Mouse (Mus musculus): ENCODE data around the gene Gm20696. TPM values are rescaled to one million over a fixed set of nuclear protein-coding genes. Genes with fewer than 3 reads are reported as not detected.

Gene Gm20696
- total RNA-seq, 1 experiment, result 0.58 TPM

GRCm38 (mm10) chr6:99330169-99330568 lies 336.4 kb downstream of the Gm20696 start:
- DNase-seq (ENCODE audit: low read depth, low spot score), result no peak
- in situ Hi-C loops (cut with MboI; ENCODE audit: low sequenced_read_pairs in 2 of 2, unreplicated experiment in 2 of 2), result no loop called here
- Histone ChIP-seq H3K4me1 (ENCODE audit: control insufficient read depth in 2 of 2, insufficient read depth in 2 of 2, low read length in 2 of 2, poor library complexity in 1 of 2) (no peaks in the 10 kb centered on the region), H3K9ac (ENCODE audit: insufficient read depth, low read depth, low read length, poor library complexity, severe bottlenecking) (no peak overlapping the region), H3K9me3 (ENCODE audit: control insufficient read depth, insufficient read depth, low read depth, low read length) (no peaks in the 10 kb centered on the region), H3K36me3 (ENCODE audit: control insufficient read depth, insufficient read depth, low read length, poor library complexity, severe bottlenecking) (no peaks in the 10 kb centered on the region), H3K27ac (ENCODE audit: insufficient read depth, low read depth, low read length, poor library complexity, severe bottlenecking) (no peak overlapping the region), H3K4me3 (ENCODE audit: insufficient read depth in 1 of 2, low read depth in 1 of 2, low read length in 2 of 2, poor library complexity in 1 of 2, severe bottlenecking in 1 of 2) (no peak overlapping the region)
- TF ChIP-seq HCFC1 (IDR thresholded peaks at IDR 0.05; ENCODE audit: borderline replicate concordance, insufficient read depth, low read length), result no peak
- no peak for TF ChIP-seq MAFK (IDR thresholded peaks at IDR 0.05; ENCODE audit: insufficient read depth, low read depth, low read length)
- TF ChIP-seq CHD2 (IDR thresholded peaks at IDR 0.05; ENCODE audit: low read depth, low read length), result no peak
- no peak for TF ChIP-seq ZNF384 (IDR thresholded peaks at IDR 0.05; ENCODE audit: low read depth, low read length)
- no peak for TF ChIP-seq ZC3H11A (IDR thresholded peaks at IDR 0.05; ENCODE audit: borderline replicate concordance, low read depth, low read length)

GRCm38 (mm10) chr6:99328634-99329033 lies 338.0 kb downstream of the Gm20696 start:
- Histone ChIP-seq H3K27ac (ENCODE audit: insufficient read depth, low read depth, low read length, poor library complexity, severe bottlenecking) (no peak overlapping the region), H3K9me3 (ENCODE audit: control insufficient read depth, insufficient read depth, low read depth, low read length) (no peaks in the 10 kb centered on the region), H3K9ac (ENCODE audit: insufficient read depth, low read depth, low read length, poor library complexity, severe bottlenecking) (no peak overlapping the region), H3K36me3 (ENCODE audit: control insufficient read depth, insufficient read depth, low read length, poor library complexity, severe bottlenecking) (no peaks in the 10 kb centered on the region), H3K4me3 (ENCODE audit: insufficient read depth in 1 of 2, low read depth in 1 of 2, low read length in 2 of 2, poor library complexity in 1 of 2, severe bottlenecking in 1 of 2) (no peak overlapping the region), H3K4me1 (ENCODE audit: control insufficient read depth in 2 of 2, insufficient read depth in 2 of 2, low read length in 2 of 2, poor library complexity in 1 of 2) (no peaks in the 10 kb centered on the region)
- TF ChIP-seq ZC3H11A (IDR thresholded peaks at IDR 0.05; ENCODE audit: borderline replicate concordance, low read depth, low read length) (no peak), ZNF384 (IDR thresholded peaks at IDR 0.05; ENCODE audit: low read depth, low read length) (no peak), HCFC1 (IDR thresholded peaks at IDR 0.05; ENCODE audit: borderline replicate concordance, insufficient read depth, low read length) (no peak), CHD2 (IDR thresholded peaks at IDR 0.05; ENCODE audit: low read depth, low read length) (no peak), MAFK (IDR thresholded peaks at IDR 0.05; ENCODE audit: insufficient read depth, low read depth, low read length) (no peak)
- no peak for DNase-seq (ENCODE audit: low read depth, low spot score)
- in situ Hi-C loops (cut with MboI; ENCODE audit: low sequenced_read_pairs in 2 of 2, unreplicated experiment in 2 of 2), result no loop called here

- no peaks in the 10 kb centered on the region for H3K36me3 ChIP-seq (ENCODE audit: control insufficient read depth, insufficient read depth, low read length, poor library complexity, severe bottlenecking)
- no peak overlapping the region for H3K27ac ChIP-seq (ENCODE audit: insufficient read depth, low read depth, low read length, poor library complexity, severe bottlenecking)
- no peaks in the 10 kb centered on the region for H3K9me3 ChIP-seq (ENCODE audit: control insufficient read depth, insufficient read depth, low read depth, low read length)
- no peaks in the 10 kb centered on the region for H3K4me1 ChIP-seq (ENCODE audit: control insufficient read depth in 2 of 2, insufficient read depth in 2 of 2, low read length in 2 of 2, poor library complexity in 1 of 2)
- DNase-seq (ENCODE audit: low read depth, low spot score), result no peak
- TF ChIP-seq ZC3H11A (IDR thresholded peaks at IDR 0.05; ENCODE audit: borderline replicate concordance, low read depth, low read length), result no peak
- no peak for TF ChIP-seq MAFK (IDR thresholded peaks at IDR 0.05; ENCODE audit: insufficient read depth, low read depth, low read length)
- no peak for TF ChIP-seq HCFC1 (IDR thresholded peaks at IDR 0.05; ENCODE audit: borderline replicate concordance, insufficient read depth, low read length)
- TF ChIP-seq ZNF384 (IDR thresholded peaks at IDR 0.05; ENCODE audit: low read depth, low read length), result no peak
- no peak for TF ChIP-seq CHD2 (IDR thresholded peaks at IDR 0.05; ENCODE audit: low read depth, low read length)
- in situ Hi-C loops (cut with MboI; ENCODE audit: low sequenced_read_pairs in 2 of 2, unreplicated experiment in 2 of 2), result no loop called here
- no peak overlapping the region for H3K9ac ChIP-seq (ENCODE audit: insufficient read depth, low read depth, low read length, poor library complexity, severe bottlenecking)
- no peak overlapping the region for H3K4me3 ChIP-seq (ENCODE audit: insufficient read depth in 1 of 2, low read depth in 1 of 2, low read length in 2 of 2, poor library complexity in 1 of 2, severe bottlenecking in 1 of 2)
Measured at GRCm38 (mm10) chr6:99328146-99328545, 338.5 kb downstream of the Gm20696 start.

GRCm38 (mm10) chr6:99327721-99328120 lies 338.9 kb downstream of the Gm20696 start:
- Histone ChIP-seq H3K9me3 (ENCODE audit: control insufficient read depth, insufficient read depth, low read depth, low read length) (no peaks in the 10 kb centered on the region), H3K36me3 (ENCODE audit: control insufficient read depth, insufficient read depth, low read length, poor library complexity, severe bottlenecking) (no peaks in the 10 kb centered on the region), H3K4me3 (ENCODE audit: insufficient read depth in 1 of 2, low read depth in 1 of 2, low read length in 2 of 2, poor library complexity in 1 of 2, severe bottlenecking in 1 of 2) (no peak overlapping the region), H3K9ac (ENCODE audit: insufficient read depth, low read depth, low read length, poor library complexity, severe bottlenecking) (no peak overlapping the region), H3K4me1 (ENCODE audit: control insufficient read depth in 2 of 2, insufficient read depth in 2 of 2, low read length in 2 of 2, poor library complexity in 1 of 2) (no peaks in the 10 kb centered on the region), H3K27ac (ENCODE audit: insufficient read depth, low read depth, low read length, poor library complexity, severe bottlenecking) (no peak overlapping the region)
- DNase-seq (ENCODE audit: low read depth, low spot score), result no peak
- TF ChIP-seq MAFK (IDR thresholded peaks at IDR 0.05; ENCODE audit: insufficient read depth, low read depth, low read length), result no peak
- TF ChIP-seq ZC3H11A (IDR thresholded peaks at IDR 0.05; ENCODE audit: borderline replicate concordance, low read depth, low read length), result no peak
- TF ChIP-seq HCFC1 (IDR thresholded peaks at IDR 0.05; ENCODE audit: borderline replicate concordance, insufficient read depth, low read length), result no peak
- no peak for TF ChIP-seq CHD2 (IDR thresholded peaks at IDR 0.05; ENCODE audit: low read depth, low read length)
- in situ Hi-C loops (cut with MboI; ENCODE audit: low sequenced_read_pairs in 2 of 2, unreplicated experiment in 2 of 2), result no loop called here

GRCm38 (mm10) chr6:99325881-99326280 lies 340.7 kb downstream of the Gm20696 start:
- H3K36me3 ChIP-seq (ENCODE audit: control insufficient read depth, insufficient read depth, low read length, poor library complexity, severe bottlenecking), result no peaks in the 10 kb centered on the region
- DNase-seq (ENCODE audit: low read depth, low spot score), result no peak
- TF ChIP-seq HCFC1 (IDR thresholded peaks at IDR 0.05; ENCODE audit: borderline replicate concordance, insufficient read depth, low read length) (no peak), MAFK (IDR thresholded peaks at IDR 0.05; ENCODE audit: insufficient read depth, low read depth, low read length) (no peak), CHD2 (IDR thresholded peaks at IDR 0.05; ENCODE audit: low read depth, low read length) (no peak), ZC3H11A (IDR thresholded peaks at IDR 0.05; ENCODE audit: borderline replicate concordance, low read depth, low read length) (no peak), ZNF384 (IDR thresholded peaks at IDR 0.05; ENCODE audit: low read depth, low read length) (no peak)
- no peaks in the 10 kb centered on the region for H3K9me3 ChIP-seq (ENCODE audit: control insufficient read depth, insufficient read depth, low read depth, low read length)
- no peak overlapping the region for H3K9ac ChIP-seq (ENCODE audit: insufficient read depth, low read depth, low read length, poor library complexity, severe bottlenecking)
- H3K4me1 ChIP-seq (ENCODE audit: control insufficient read depth in 2 of 2, insufficient read depth in 2 of 2, low read length in 2 of 2, poor library complexity in 1 of 2), result no peaks in the 10 kb centered on the region
- no peak overlapping the region for H3K4me3 ChIP-seq (ENCODE audit: insufficient read depth in 1 of 2, low read depth in 1 of 2, low read length in 2 of 2, poor library complexity in 1 of 2, severe bottlenecking in 1 of 2)
- H3K27ac ChIP-seq (ENCODE audit: insufficient read depth, low read depth, low read length, poor library complexity, severe bottlenecking), result no peak overlapping the region
- in situ Hi-C loops (cut with MboI; ENCODE audit: low sequenced_read_pairs in 2 of 2, unreplicated experiment in 2 of 2), result no loop called here
